8 mouse cellular contexts compared by ENCODE assay signal in the genomic region with DNA sequence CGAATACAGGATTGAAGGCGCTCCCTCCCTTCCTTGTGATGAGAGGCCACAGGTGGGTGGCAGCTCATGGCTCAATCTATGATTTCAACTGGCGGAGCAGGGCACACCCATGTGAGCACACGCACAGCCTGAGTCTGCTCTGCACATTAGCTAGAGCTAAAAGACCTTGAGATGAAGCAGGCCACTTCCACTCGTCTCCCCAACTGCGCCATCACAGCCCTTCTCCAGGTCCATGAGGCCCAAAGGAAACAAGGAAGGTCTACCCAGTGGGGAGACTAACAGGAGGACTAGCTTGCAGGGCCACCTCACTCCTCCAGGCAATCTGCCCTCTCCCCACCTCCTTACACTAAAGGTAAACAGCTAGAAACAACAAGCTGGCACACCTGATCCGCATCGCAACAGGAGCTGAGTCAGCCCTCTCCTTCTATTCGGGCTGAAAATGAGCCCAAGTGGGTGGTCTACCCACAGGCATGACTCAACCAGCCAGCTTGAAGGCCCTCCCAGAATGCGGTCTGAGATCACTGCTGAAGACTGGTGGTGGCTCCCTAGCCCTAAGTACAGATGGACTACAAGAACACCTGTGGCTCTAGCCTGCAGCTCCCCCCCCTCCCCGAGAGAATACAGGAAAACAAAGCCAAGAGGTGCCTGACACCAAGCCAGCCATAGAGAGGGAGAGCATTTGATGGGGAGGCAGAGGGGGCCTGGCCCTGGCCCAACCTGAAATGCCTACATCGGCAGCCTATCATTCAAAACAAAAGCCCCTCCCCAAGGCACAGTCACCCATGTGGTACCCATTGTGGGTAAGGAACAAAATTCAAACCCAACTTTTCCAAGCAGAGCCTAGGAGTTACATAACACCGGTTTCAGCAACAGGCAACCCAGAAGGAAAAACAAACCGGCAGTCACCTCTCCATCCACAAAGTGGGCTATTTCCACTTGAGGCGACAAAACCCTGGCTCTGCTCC. TPM values are rescaled to one million over a fixed set of nuclear protein-coding genes. Genes with fewer than 3 reads are reported as not detected.
DNase-seq lines count a peak whose midpoint lies in the region; ATAC-seq and TF ChIP-seq lines count a peak whose summit lies in the region.

No protein-coding gene starts in this region.

- 63% methylated on average over 15 of the region's 15 CpGs for WGBS in hindbrain, embryonic 13.5 days
- WGBS in midbrain, embryonic 11.5 days, result 68% methylated on average over 15 of the region's 15 CpGs

- H3K4me1 ChIP-seq in hindbrain, embryonic 13.5 days (replicated peaks), result peaks cover 58% of the 10 kb centered on the region
- peaks cover 29% of the 10 kb centered on the region for H3K4me1 ChIP-seq in midbrain, embryonic 11.5 days (ENCODE audit: control insufficient read depth, insufficient read depth, low read length)

- TF ChIP-seq CTCF in gastrocnemius, adult 2 months (IDR thresholded peaks at IDR 0.05), result no peak

- peak overlapping the region; percentile 90 for H3K27ac ChIP-seq in gastrocnemius, adult 2 months
- H3K27ac ChIP-seq in hindbrain, embryonic 13.5 days, result no peak overlapping the region
- H3K27ac ChIP-seq in midbrain, embryonic 11.5 days (ENCODE audit: low read depth, low read length), result no peak overlapping the region

- peaks cover 18% of the 10 kb centered on the region for H3K36me3 ChIP-seq in hindbrain, embryonic 13.5 days
- H3K36me3 ChIP-seq in midbrain, embryonic 11.5 days (ENCODE audit: control insufficient read depth, insufficient read depth, low read length), result peaks cover 4% of the 10 kb centered on the region; the same call in 1 of the 2 replicates

- H3K4me3 ChIP-seq in gastrocnemius, adult 2 months, result peak overlapping the region; percentile 98
- peak overlapping the region; percentile 100 for H3K4me3 ChIP-seq in hindbrain, embryonic 13.5 days
- H3K4me3 ChIP-seq in midbrain, embryonic 11.5 days (ENCODE audit: low read depth, low read length), result peak overlapping the region; percentile 98

- H3K9me3 ChIP-seq in hindbrain, embryonic 13.5 days, result no peaks in the 10 kb centered on the region
- H3K9me3 ChIP-seq in midbrain, embryonic 11.5 days (ENCODE audit: control insufficient read depth, low read length), result no peaks in the 10 kb centered on the region

- H3K27me3 ChIP-seq in hindbrain, embryonic 13.5 days, result no peaks in the 10 kb centered on the region
- H3K27me3 ChIP-seq in midbrain, embryonic 11.5 days (ENCODE audit: control insufficient read depth, insufficient read depth, low read length), result no peaks in the 10 kb centered on the region

- no peak for DNase-seq in gastrocnemius, adult 2 months
- DNase-seq in gastrocnemius, postnatal 25 days, result no peak
- DNase-seq in thymus, postnatal 14 days, result peak; percentile 18
- no peak for DNase-seq in thymus, postnatal 36 days
- no peak for DNase-seq in midbrain, embryonic 11.5 days (ENCODE audit: low spot score, missing footprints)
- DNase-seq in left cerebral cortex, postnatal 10 days (ENCODE audit: extremely low spot score in 1 of 2, low spot score in 2 of 2), result no peak
- DNase-seq in retina, embryonic 14.5 days (ENCODE audit: low spot score), result no peak

- H3K4me2 ChIP-seq in hindbrain, embryonic 13.5 days, result peak overlapping the region; percentile 100
- peak overlapping the region; percentile 100 for H3K4me2 ChIP-seq in midbrain, embryonic 11.5 days

- intact Hi-C loops in gastrocnemius, adult 2 months (cut with DNase I), result no loop called here
- intact Hi-C loops in left cerebral cortex, postnatal 10 days (cut with DNase I), result no loop called here

- no peak for ATAC-seq in hindbrain, embryonic 13.5 days (ENCODE audit: low FRiP score)
- ATAC-seq in midbrain, embryonic 11.5 days (ENCODE audit: low FRiP score), result no peak

- peak overlapping the region; percentile 100 for H3K9ac ChIP-seq in hindbrain, embryonic 13.5 days
- peak overlapping the region; percentile 97 for H3K9ac ChIP-seq in midbrain, embryonic 11.5 days (ENCODE audit: low read length)

RNA-seq across cellular contexts. Expression of a gene that starts 1.8 kb away (rescaled TPM):
- 10 to 100 TPM; 28.1 to 35.1 TPM for total RNA-seq in gastrocnemius, adult 2 months (2021)
- 10 to 100 TPM; 28.9 to 29.5 TPM for total RNA-seq in gastrocnemius, postnatal 25 days (2021)
- polyA plus RNA-seq in hindbrain, embryonic 13.5 days (2015; fragmentation: Nextera tagmentation; extraction: Ambion mirVana), result 14.4 and 15.9 TPM in 2 replicates
- 19.6 and 19.8 TPM in 2 replicates for polyA plus RNA-seq in midbrain, embryonic 11.5 days (2014; fragmentation: Nextera tagmentation; extraction: Ambion mirVana)
- 10 to 100 TPM; 46.9 to 48.1 TPM for total RNA-seq in left cerebral cortex, postnatal 10 days (2021)

RNA-seq across cellular contexts. Expression of a gene that starts 21.7 kb away (rescaled TPM):
- total RNA-seq in gastrocnemius, adult 2 months (2021), result 1 to 10 TPM in 1 of 2 experiments, not detected in 1; 1.0 TPM
- total RNA-seq in gastrocnemius, postnatal 25 days (2021), result 1 to 10 TPM in 1 of 2 experiments, under 1 TPM in 1; 0.72 to 2.5 TPM
- polyA plus RNA-seq in hindbrain, embryonic 13.5 days (2015; fragmentation: Nextera tagmentation; extraction: Ambion mirVana), result 1.2 and 2.6 TPM in 2 replicates
- polyA plus RNA-seq in midbrain, embryonic 11.5 days (2014; fragmentation: Nextera tagmentation; extraction: Ambion mirVana), result 0.43 and 1.3 TPM in 2 replicates
- 10 to 100 TPM in 1 of 2 experiments, 1 to 10 TPM in 1; 6.6 to 13.0 TPM for total RNA-seq in left cerebral cortex, postnatal 10 days (2021)

RNA-seq across cellular contexts. Expression of a gene that starts 22.0 kb away (rescaled TPM):
- total RNA-seq in gastrocnemius, adult 2 months (2021), result 10 to 100 TPM in 1 of 2 experiments, 1 to 10 TPM in 1; 5.5 to 31.2 TPM
- 10 to 100 TPM in 1 of 2 experiments, 1 to 10 TPM in 1; 5.9 to 14.7 TPM for total RNA-seq in gastrocnemius, postnatal 25 days (2021)
- 0.14 and 0.96 TPM in 2 replicates for polyA plus RNA-seq in hindbrain, embryonic 13.5 days (2015; fragmentation: Nextera tagmentation; extraction: Ambion mirVana)
- 0.21 TPM in 1 of 2 replicates, not detected in the other for polyA plus RNA-seq in midbrain, embryonic 11.5 days (2014; fragmentation: Nextera tagmentation; extraction: Ambion mirVana)
- total RNA-seq in left cerebral cortex, postnatal 10 days (2021), result under 1 TPM in 1 of 2 experiments, not detected in 1; 0.14 TPM

RNA-seq across cellular contexts. Expression of a gene that starts 35.7 kb away (rescaled TPM):
- 10 to 100 TPM; 14.0 to 23.3 TPM for total RNA-seq in gastrocnemius, adult 2 months (2021)
- total RNA-seq in gastrocnemius, postnatal 25 days (2021), result 10 to 100 TPM; 13.8 to 15.8 TPM
- 24.5 and 25.1 TPM in 2 replicates for polyA plus RNA-seq in hindbrain, embryonic 13.5 days (2015; fragmentation: Nextera tagmentation; extraction: Ambion mirVana)
- 5.5 and 7.0 TPM in 2 replicates for polyA plus RNA-seq in midbrain, embryonic 11.5 days (2014; fragmentation: Nextera tagmentation; extraction: Ambion mirVana)
- total RNA-seq in left cerebral cortex, postnatal 10 days (2021), result 10 to 100 TPM; 97.9 to 98.4 TPM

RNA-seq across cellular contexts. Expression of a gene that starts 49.0 kb away (rescaled TPM):
- total RNA-seq in gastrocnemius, adult 2 months (2021), result 100 to 1,000 TPM; 118 to 128 TPM
- total RNA-seq in gastrocnemius, postnatal 25 days (2021), result 100 to 1,000 TPM; 113 to 119 TPM
- 275 and 288 TPM in 2 replicates for polyA plus RNA-seq in hindbrain, embryonic 13.5 days (2015; fragmentation: Nextera tagmentation; extraction: Ambion mirVana)
- polyA plus RNA-seq in midbrain, embryonic 11.5 days (2014; fragmentation: Nextera tagmentation; extraction: Ambion mirVana), result 230 and 240 TPM in 2 replicates
- 100 to 1,000 TPM; 124 to 134 TPM for total RNA-seq in left cerebral cortex, postnatal 10 days (2021)

Comparison
In these comparisons a context has a peak if more than half of its experiments do, and no peak if none do; other contexts are left out.
1. RNA of a gene that starts 22.0 kb away (total RNA-seq): 5.5 to 31.2 TPM in gastrocnemius, adult 2 months and 5.9 to 14.7 TPM in gastrocnemius, postnatal 25 days; 0.14 TPM in left cerebral cortex, postnatal 10 days; every median in the first group is over 4 times any median in the second.
2. Peak in every context shown above with its lines, with median percentiles within 50 percentile points of each other: H3K4me3 ChIP-seq.